Mouse (Mus musculus) CH12.LX (cell line): ENCODE data around the gene Olfr467. TPM values are rescaled to one million over a fixed set of nuclear protein-coding genes. Genes with fewer than 3 reads are reported as not detected.

ENCODE experiments used
- DNase-seq: peaks from one replicate; pipeline ENCODE4 v3.0.0-alpha.2; 2013; ENCODE audit errors: extremely low read depth
- H3K27ac ChIP-seq: 2 replicates; pipeline ENCODE4 v1.5.1; 2012; ENCODE audit warnings: low read depth, mild to moderate bottlenecking, control low read depth, moderate library complexity; ENCODE audit not compliant: insufficient read depth
- H3K27me3 ChIP-seq: replicated peaks from 2 replicates; pipeline ENCODE3; 2012; ENCODE audit warnings: inconsistent platforms
- H3K36me3 ChIP-seq, 2 experiments: replicated peaks in 1 of 2; 2 replicates each; pipeline versions ENCODE3 to v1.6.1; 2012; ENCODE audit warnings: inconsistent platforms in 1 of 2, low read length in 1 of 2, mild to moderate bottlenecking in 1 of 2, mixed read lengths in 1 of 2, moderate library complexity in 1 of 2; ENCODE audit not compliant: control insufficient read depth in 1 of 2, insufficient read depth in 1 of 2
- H3K4me1 ChIP-seq, 2 experiments: 2 replicates each; pipeline ENCODE4 v1.6.1; 2012; ENCODE audit warnings: inconsistent platforms in 1 of 2, moderate library complexity in 1 of 2; ENCODE audit not compliant: insufficient read depth in 2 of 2, control insufficient read depth in 1 of 2
- H3K4me2 ChIP-seq: 2 replicates; pipeline ENCODE4 v1.6.1; 2012; ENCODE audit warnings: low read depth, mild to moderate bottlenecking, control low read depth; ENCODE audit not compliant: poor library complexity, insufficient read depth, severe bottlenecking
- H3K4me3 ChIP-seq, 3 experiments: fragments of 150-350 bp in 1 of 3; sonication (generic) in 1 of 3; replicated peaks in 1 of 3; 2 replicates each; pipeline versions ENCODE3 to v1.5.1; 2011 to 2012; ENCODE audit warnings: low read depth in 2 of 3, low read length in 2 of 3, mild to moderate bottlenecking in 2 of 3, moderate library complexity in 2 of 3, control low read depth in 1 of 3, improper control_type of control experiment in 1 of 3, inconsistent platforms in 1 of 3, mixed read lengths in 1 of 3; ENCODE audit not compliant: poor library complexity in 1 of 3
- H3K79me2 ChIP-seq: replicated peaks from 2 replicates; pipeline ENCODE4 v1.6.1; 2012; ENCODE audit warnings: mild to moderate bottlenecking, moderate library complexity; ENCODE audit not compliant: control insufficient read depth, poor library complexity, insufficient read depth, severe bottlenecking; ENCODE audit errors: extremely low read depth
- H3K9ac ChIP-seq: 2 replicates; pipeline ENCODE4 v1.6.1; 2012; ENCODE audit warnings: low read depth, mild to moderate bottlenecking, control low read depth, moderate library complexity; ENCODE audit not compliant: insufficient read depth
- H3K9me3 ChIP-seq: replicated peaks from 2 replicates; pipeline ENCODE3; 2012; ENCODE audit warnings: low read length, inconsistent platforms, mixed read lengths
- BHLHE40 ChIP-seq: IDR thresholded peaks from 2 replicates; pipeline ENCODE4 v1.6.1; 2011; ENCODE audit warnings: mild to moderate bottlenecking, low read depth, low read length, improper control_type of control experiment
- CHD1 ChIP-seq: IDR thresholded peaks from 2 replicates; pipeline ENCODE4 v1.6.1; 2012; ENCODE audit warnings: low read depth, low read length, improper control_type of control experiment, inconsistent platforms
- CHD2 ChIP-seq: IDR thresholded peaks from 2 replicates; pipeline ENCODE4 v1.6.1; 2011; ENCODE audit warnings: low read length, improper control_type of control experiment
- CTCF ChIP-seq, 2 experiments: IDR thresholded peaks in 1 of 2; conservative IDR thresholded peaks in 1 of 2; 2 replicates each; pipeline ENCODE4 v1.5.1; 2011 to 2012; ENCODE audit warnings: low read depth in 2 of 2, low read length in 2 of 2, improper control_type of control experiment in 1 of 2, inconsistent platforms in 1 of 2, mild to moderate bottlenecking in 1 of 2, moderate library complexity in 1 of 2
- E2F4 ChIP-seq: IDR thresholded peaks from 2 replicates; pipeline ENCODE4 v1.6.1; 2011; ENCODE audit warnings: low read depth, low read length, improper control_type of control experiment; ENCODE audit not compliant: insufficient replicate concordance
- ELF1 ChIP-seq: IDR thresholded peaks from 2 replicates; pipeline ENCODE4 v1.6.1; 2014; ENCODE audit warnings: low read depth, mild to moderate bottlenecking, inconsistent platforms, low read length, improper control_type of control experiment
- EP300 ChIP-seq: IDR thresholded peaks from 2 replicates; pipeline ENCODE4 v1.6.1; 2011; ENCODE audit warnings: low read length, improper control_type of control experiment
- ETS1 ChIP-seq: conservative IDR thresholded peaks from 2 replicates; pipeline ENCODE4 v1.6.1; 2012; ENCODE audit warnings: low read depth, mild to moderate bottlenecking, inconsistent platforms, low read length, improper control_type of control experiment, moderate library complexity
- GABPA ChIP-seq: IDR thresholded peaks from 2 replicates; pipeline ENCODE4 v1.6.1; 2012; ENCODE audit warnings: low read depth, low read length, improper control_type of control experiment, inconsistent platforms; ENCODE audit not compliant: insufficient replicate concordance
- HCFC1 ChIP-seq: IDR thresholded peaks from 2 replicates; pipeline ENCODE4 v1.6.1; 2012; ENCODE audit warnings: low read depth, mild to moderate bottlenecking, inconsistent platforms, low read length, improper control_type of control experiment
- IRF4 ChIP-seq: IDR thresholded peaks from 2 replicates; pipeline ENCODE4 v1.6.1; 2014; ENCODE audit warnings: low read depth, mild to moderate bottlenecking, inconsistent platforms, low read length, improper control_type of control experiment
- JUN ChIP-seq: IDR thresholded peaks from 2 replicates; pipeline ENCODE4 v1.6.1; 2011; ENCODE audit warnings: low read depth, mild to moderate bottlenecking, low read length, improper control_type of control experiment, moderate library complexity; ENCODE audit not compliant: insufficient read depth
- JUND ChIP-seq: conservative IDR thresholded peaks from 2 replicates; pipeline ENCODE4 v1.6.1; 2011; ENCODE audit warnings: low read depth, low read length, improper control_type of control experiment
- MAFK ChIP-seq: IDR thresholded peaks from 2 replicates; pipeline ENCODE4 v1.6.1; 2011; ENCODE audit warnings: low read length, improper control_type of control experiment; ENCODE audit not compliant: insufficient replicate concordance
- MAX ChIP-seq: IDR thresholded peaks from 2 replicates; pipeline ENCODE4 v1.6.1; 2011; ENCODE audit warnings: low read length, improper control_type of control experiment
- MAZ ChIP-seq: IDR thresholded peaks from 2 replicates; pipeline ENCODE4 v1.6.1; 2012; ENCODE audit warnings: low read depth, mild to moderate bottlenecking, inconsistent platforms, low read length, improper control_type of control experiment, moderate library complexity
- MEF2A ChIP-seq: IDR thresholded peaks from 2 replicates; pipeline ENCODE4 v1.6.1; 2014; ENCODE audit warnings: low read depth, mild to moderate bottlenecking, inconsistent platforms, low read length, improper control_type of control experiment, borderline replicate concordance
- MXI1 ChIP-seq: IDR thresholded peaks from 2 replicates; pipeline ENCODE4 v1.6.1; 2011; ENCODE audit warnings: mild to moderate bottlenecking, low read depth, low read length, improper control_type of control experiment
- NELFE ChIP-seq: IDR thresholded peaks from 2 replicates; pipeline ENCODE4 v1.6.1; 2011; ENCODE audit warnings: low read depth, low read length, improper control_type of control experiment
- NRF1 ChIP-seq: IDR thresholded peaks from 2 replicates; pipeline ENCODE4 v1.6.1; 2014; ENCODE audit warnings: low read depth, mild to moderate bottlenecking, inconsistent platforms, low read length, improper control_type of control experiment, moderate library complexity
- PAX5 ChIP-seq: IDR thresholded peaks from 2 replicates; pipeline ENCODE4 v1.6.1; 2012; ENCODE audit warnings: low read length, inconsistent platforms, mixed read lengths
- POLR2A ChIP-seq: IDR thresholded peaks from 2 replicates; pipeline ENCODE4 v1.6.1; 2011; ENCODE audit warnings: low read depth, mild to moderate bottlenecking, improper control_type of control experiment, low read length
- POLR2AphosphoS2 ChIP-seq: IDR thresholded peaks from 2 replicates; pipeline ENCODE4 v1.6.1; 2011; ENCODE audit warnings: low read depth, low read length, improper control_type of control experiment
- RAD21 ChIP-seq: IDR thresholded peaks from 2 replicates; pipeline ENCODE4 v1.6.1; 2011; ENCODE audit warnings: low read depth, mild to moderate bottlenecking, low read length, improper control_type of control experiment, moderate library complexity
- RCOR1 ChIP-seq: conservative IDR thresholded peaks from 2 replicates; pipeline ENCODE4 v1.6.1; 2012; ENCODE audit warnings: low read depth, mild to moderate bottlenecking, inconsistent platforms, low read length, improper control_type of control experiment
- SIN3A ChIP-seq: IDR thresholded peaks from 2 replicates; pipeline ENCODE4 v1.6.1; 2012; ENCODE audit warnings: low read length, improper control_type of control experiment, inconsistent platforms
- SMC3 ChIP-seq: IDR thresholded peaks from 2 replicates; pipeline ENCODE4 v1.6.1; 2011; ENCODE audit warnings: low read depth, low read length, improper control_type of control experiment
- TBP ChIP-seq: conservative IDR thresholded peaks from 2 replicates; pipeline ENCODE4 v1.6.1; 2011; ENCODE audit warnings: low read depth, low read length, improper control_type of control experiment
- TCF12 ChIP-seq: IDR thresholded peaks from 2 replicates; pipeline ENCODE4 v1.6.1; 2014; ENCODE audit warnings: low read depth, mild to moderate bottlenecking, inconsistent platforms, low read length, improper control_type of control experiment
- UBTF ChIP-seq: IDR thresholded peaks from 2 replicates; pipeline ENCODE4 v1.6.1; 2012; ENCODE audit warnings: low read depth, mild to moderate bottlenecking, inconsistent platforms, low read length, improper control_type of control experiment, moderate library complexity
- USF1 ChIP-seq: IDR thresholded peaks from 2 replicates; pipeline ENCODE4 v1.6.1; 2014; ENCODE audit warnings: low read depth, mild to moderate bottlenecking, inconsistent platforms, low read length, improper control_type of control experiment
- USF2 ChIP-seq: conservative IDR thresholded peaks from 2 replicates; pipeline ENCODE4 v1.6.1; 2011; ENCODE audit warnings: low read depth, low read length, improper control_type of control experiment
- ZC3H11A ChIP-seq: IDR thresholded peaks from 2 replicates; pipeline ENCODE4 v1.6.1; 2012; ENCODE audit warnings: low read depth, mild to moderate bottlenecking, inconsistent platforms, low read length, improper control_type of control experiment
- ZKSCAN1 ChIP-seq: IDR thresholded peaks from 2 replicates; pipeline ENCODE4 v1.6.1; 2012; ENCODE audit warnings: low read depth, inconsistent platforms, low read length, improper control_type of control experiment, borderline replicate concordance
- ZMIZ1 ChIP-seq: IDR thresholded peaks from 2 replicates; pipeline ENCODE4 v1.6.1; 2012; ENCODE audit warnings: low read depth, mild to moderate bottlenecking, inconsistent platforms, low read length, improper control_type of control experiment
- ZNF384 ChIP-seq: IDR thresholded peaks from 2 replicates; pipeline ENCODE4 v1.6.1; 2012; ENCODE audit warnings: low read depth, low read length, improper control_type of control experiment, inconsistent platforms
- dilution Hi-C: fragments of 300-500 bp; cut with MboI; formaldehyde crosslinking; loops from 2 replicates; pipeline ENCODE4 v1.14.3; 2020; ENCODE audit warnings: low sequenced_read_pairs; ENCODE audit not compliant: extremely low pct_unique_long_range_greater_than_20kb, extremely low pct_ligation_motif_present
- in situ Hi-C: fragments of 300-500 bp; cut with MboI; formaldehyde crosslinking; loops from 3 replicates; pipeline ENCODE4 v1.14.3; 2019; ENCODE audit warnings: low sequenced_read_pairs, low pct_ligation_motif_present, low pct_unique_long_range_greater_than_20kb, mixed read lengths
- polyA plus RNA-seq: library from polyadenylated mRNA; unstranded; fragments of >175 nt; gene quantifications from 2 replicates; pipeline ENCODE4 v1.2.1, GENCODE M21; 2012; ENCODE audit warnings: low read depth; ENCODE audit not compliant: insufficient read length
- total RNA-seq, 2 experiments: library from RNA; depleted of rRNA; stranded (reverse); fragments of 300-350 nt in 1 of 2; fragments of >200 nt in 1 of 2; gene quantifications; 2 replicates each; pipeline ENCODE4 v1.2.3; 2012 to 2014

Gene Olfr467
- total and polyA plus RNA-seq, 3 experiments = not detected

- Histone ChIP-seq H3K27ac (no peak overlapping the region), H3K9ac (no peak overlapping the region), H3K36me3 (no peaks in the 10 kb centered on the region), H3K4me2 (no peak overlapping the region), H3K4me1 (peaks cover 2 to 11% of the 10 kb centered on the region in 2 experiments; a peak in 3 of 4 replicates), H3K79me2 (no peaks in the 10 kb centered on the region), H3K27me3 (no peaks in the 10 kb centered on the region), H3K4me3 (no peak overlapping the region), H3K9me3 (no peaks in the 10 kb centered on the region)
- no peak for TF ChIP-seq E2F4
- TF ChIP-seq RCOR1 = no peak
- TF ChIP-seq MAZ = no peak
- 0 out of 2 replicates have a peak, but pooled peaks have one; percentile 18 for TF ChIP-seq IRF4
- TF ChIP-seq ZNF384 = no peak
- no peak for TF ChIP-seq ZMIZ1
- TF ChIP-seq BHLHE40 = no peak
- TF ChIP-seq NRF1 = no peak
- TF ChIP-seq SIN3A = no peak
- no peak for TF ChIP-seq USF1
- TF ChIP-seq ELF1 = no peak
- no peak for TF ChIP-seq SMC3
- no peak for TF ChIP-seq TCF12
- peak; percentile 58 for TF ChIP-seq EP300
- TF ChIP-seq ZC3H11A = no peak
- no peak for TF ChIP-seq JUND
- no peak for TF ChIP-seq MXI1
- no peak for TF ChIP-seq USF2
- 0 out of 2 replicates have a peak, but pooled peaks have one; percentile 14 for TF ChIP-seq HCFC1
- no peak for TF ChIP-seq RAD21
- TF ChIP-seq MEF2A = no peak
- no peak for TF ChIP-seq POLR2AphosphoS2
- peak; percentile 42; the same call in 1 of the 2 replicates for TF ChIP-seq ETS1
- TF ChIP-seq TBP = no peak
- no peak for TF ChIP-seq GABPA
- no peak for TF ChIP-seq PAX5
- no peak for TF ChIP-seq ZKSCAN1
- no peak for TF ChIP-seq CHD1
- peak; percentile 88 for TF ChIP-seq MAFK
- TF ChIP-seq POLR2A = no peak
- TF ChIP-seq NELFE = no peak
- no peak for TF ChIP-seq MAX
- no peak for TF ChIP-seq CHD2
- no peak for TF ChIP-seq JUN
- no peak for TF ChIP-seq CTCF (conservative IDR thresholded peaks at IDR 0.05 in 1 of 2, IDR thresholded peaks at IDR 0.05 in 1 of 2; ENCODE audit: low read depth in 2 of 2, low read length in 2 of 2)
- TF ChIP-seq UBTF = no peak
- in situ Hi-C loops (no loop called here), dilution Hi-C loops (no loop called here)
- peak; percentile 79 for DNase-seq
Observed at GRCm38 (mm10) chr7:107796500-107796899, 15.6 kb upstream of the Olfr467 start.
